Mouse (Mus musculus) E14TG2a.4 (cell line): ENCODE data around the gene Dclre1b.

Experiments used
- CTCF ChIP-seq: conservative IDR thresholded peaks from 2 replicates; pipeline ENCODE4 v1.5.1; 2014; ENCODE audit warnings: low read length
- NANOG ChIP-seq: IDR thresholded peaks from 2 replicates; pipeline ENCODE4 v1.6.1; 2014; ENCODE audit warnings: borderline replicate concordance, low read length, mixed read lengths

DNA sequence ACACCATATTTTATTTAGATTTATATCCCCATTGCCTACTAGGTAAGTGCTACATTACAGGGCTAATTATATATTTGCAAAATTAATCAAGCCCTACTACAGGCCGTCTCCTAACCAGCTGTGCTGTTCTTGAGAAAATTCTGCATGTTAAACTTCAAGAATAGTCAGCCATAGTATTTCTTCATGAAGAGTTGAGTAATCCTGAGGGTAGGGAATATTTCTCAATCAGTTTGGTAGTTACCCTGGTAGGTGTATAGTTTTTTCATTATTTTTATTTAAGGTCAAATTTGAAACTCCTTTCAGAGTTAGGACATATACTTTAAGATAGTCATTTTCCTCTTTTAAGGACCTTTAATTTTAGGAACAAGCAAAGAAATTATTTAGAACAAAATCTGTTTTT, 3.6 kb downstream of the Dclre1b start:
- TF ChIP-seq CTCF, result no peak
- no peak for TF ChIP-seq NANOG
